In genomic region chr8:94996899-94997856, GRCm38 (mm10) we compare ENCODE assay signal across 9 mouse cellular contexts. TPM values are rescaled to one million over a fixed set of nuclear protein-coding genes. Genes with fewer than 3 reads are reported as not detected.
DNase-seq lines count a peak whose midpoint lies in the region; ATAC-seq and TF ChIP-seq lines count a peak whose summit lies in the region.
"Had no signal": no experiment of that assay in that cellular context is flagged by ENCODE, and none has a peak within 500 bp of the region (broad histone marks: within the 10 kb centered on the region; RNA-seq: fewer than 3 reads in every experiment).

No protein-coding gene starts in this region.

- H3K27me3 ChIP-seq in heart, embryonic 16.5 days (ENCODE audit: control insufficient read depth, insufficient read depth, low read length), result no peaks in the 10 kb centered on the region
- no peaks in the 10 kb centered on the region for H3K27me3 ChIP-seq in Patski
- no peaks in the 10 kb centered on the region for H3K27me3 ChIP-seq in forebrain, postnatal 0 days (ENCODE audit: insufficient read depth, low read length)
- no peaks in the 10 kb centered on the region for H3K27me3 ChIP-seq in midbrain, embryonic 12.5 days
- H3K27me3 ChIP-seq: limb, embryonic 12.5 days had no signal

- TF ChIP-seq CTCF in Patski (IDR thresholded peaks at IDR 0.05), result no peak
- TF ChIP-seq CTCF in forebrain, postnatal 0 days (IDR thresholded peaks at IDR 0.05; ENCODE audit: low read depth), result peak; percentile 31; the same call in 1 of the 2 replicates

- peak overlapping the region; percentile 9; the same call in 1 of the 2 replicates for H3K27ac ChIP-seq in heart, embryonic 16.5 days (ENCODE audit: low read length)
- peak overlapping the region; percentile 96 for H3K27ac ChIP-seq in forebrain, postnatal 0 days (ENCODE audit: low read depth, low read length)
- peak overlapping the region; percentile 99 for H3K27ac ChIP-seq in midbrain, embryonic 12.5 days (replicated peaks)
- H3K27ac ChIP-seq: limb, embryonic 12.5 days had no signal

- peaks cover 58% of the 10 kb centered on the region for H3K4me1 ChIP-seq in heart, embryonic 16.5 days (ENCODE audit: control insufficient read depth, insufficient read depth, low read length)
- peaks cover 74% of the 10 kb centered on the region for H3K4me1 ChIP-seq in forebrain, postnatal 0 days (ENCODE audit: insufficient read depth)
- H3K4me1 ChIP-seq in midbrain, embryonic 12.5 days, result peaks cover 80% of the 10 kb centered on the region

- H3K4me2 ChIP-seq in heart, embryonic 16.5 days (ENCODE audit: low read depth, low read length), result no peak overlapping the region
- H3K4me2 ChIP-seq in forebrain, postnatal 0 days (ENCODE audit: low read depth), result peak overlapping the region; percentile 71
- peak overlapping the region; percentile 89 for H3K4me2 ChIP-seq in midbrain, embryonic 12.5 days (replicated peaks)
- H3K4me2 ChIP-seq: limb, embryonic 12.5 days had no signal

- no peaks in the 10 kb centered on the region for H3K9me3 ChIP-seq in heart, embryonic 16.5 days (replicated peaks; ENCODE audit: control insufficient read depth, low read length)
- no peaks in the 10 kb centered on the region for H3K9me3 ChIP-seq in forebrain, postnatal 0 days (ENCODE audit: low read length)
- no peaks in the 10 kb centered on the region for H3K9me3 ChIP-seq in midbrain, embryonic 12.5 days
- H3K9me3 ChIP-seq: limb, embryonic 12.5 days had no signal

- H3K9ac ChIP-seq in heart, embryonic 16.5 days (ENCODE audit: low read length), result no peak overlapping the region
- peak overlapping the region; percentile 69 for H3K9ac ChIP-seq in forebrain, postnatal 0 days
- H3K9ac ChIP-seq in midbrain, embryonic 12.5 days (replicated peaks), result peak overlapping the region; percentile 78
- H3K9ac ChIP-seq: limb, embryonic 12.5 days had no signal

- no peaks in the 10 kb centered on the region for H3K36me3 ChIP-seq in heart, embryonic 16.5 days (ENCODE audit: control insufficient read depth, insufficient read depth)
- H3K36me3 ChIP-seq in forebrain, postnatal 0 days (ENCODE audit: insufficient read depth), result no peaks in the 10 kb centered on the region; the same call in 1 of the 2 replicates
- peaks cover 13% of the 10 kb centered on the region for H3K36me3 ChIP-seq in midbrain, embryonic 12.5 days
- H3K36me3 ChIP-seq: limb, embryonic 12.5 days had no signal

- in situ Hi-C loops in Patski (cut with MboI; ENCODE audit: low pct_unique_long_range_greater_than_20kb), result no loop called here

- POLR2A ChIA-PET in Patski (lab: Charles Lee), result interaction anchor here (0.8 to 6.0 kb wide), 3 partner anchors 9 to 13 kb away, joined by 3 to 46 read pairs (median 4); no protein-coding TSS in a partner anchor

- no peak for ATAC-seq in heart, embryonic 16.5 days (replicated peaks; ENCODE audit: extremely low read depth, insufficient read depth, low FRiP score)
- peak; percentile 20 for ATAC-seq in Patski
- ATAC-seq in forebrain, postnatal 0 days, result no peak
- ATAC-seq in midbrain, embryonic 12.5 days (ENCODE audit: low FRiP score, low read depth), result no peak

- CTCF ChIA-PET in Patski (lab: Charles Lee), result interaction anchor here (1.0 to 6.0 kb wide), 3 partner anchors 12 to 66 kb away, joined by 3 to 87 read pairs (median 3); no protein-coding TSS in a partner anchor

- no peak for DNase-seq in heart, adult 8-10 months (ENCODE audit: low spot score)
- DNase-seq in Patski (ENCODE audit: low read depth, low spot score), result no peak
- peak; percentile 62 for DNase-seq in forebrain, postnatal 0 days
- DNase-seq in ovary, postnatal 36 days (ENCODE audit: low spot score), result no peak
- DNase-seq in lung, postnatal 10 days, result no peak
- no peak for DNase-seq in lung, postnatal 14 days

- 66% methylated on average over 6 of the region's 6 CpGs for WGBS in heart, embryonic 16.5 days
- 26% methylated on average over 6 of the region's 6 CpGs for WGBS in forebrain, postnatal 0 days
- WGBS in midbrain, embryonic 12.5 days, result 51% methylated on average over 6 of the region's 6 CpGs

- H3K4me3 ChIP-seq in heart, embryonic 16.5 days (ENCODE audit: low read length), result no peak overlapping the region
- H3K4me3 ChIP-seq in forebrain, postnatal 0 days (ENCODE audit: low read depth, low read length), result peak overlapping the region; percentile 41
- peak overlapping the region; percentile 66 for H3K4me3 ChIP-seq in midbrain, embryonic 12.5 days
- H3K4me3 ChIP-seq: limb, embryonic 12.5 days had no signal

RNA-seq across cellular contexts. Expression of gene Adgrg3, which starts 20.3 kb away (rescaled TPM):
- polyA plus RNA-seq in heart, embryonic 16.5 days (2015; fragmentation: Nextera tagmentation; extraction: Ambion mirVana), result 4.9 and 5.2 TPM in 2 replicates
- 1 to 10 TPM in 3 of 4 experiments, under 1 TPM in 1; 0.75 to 1.3 (median 1.2) TPM for total RNA-seq in heart, adult 8-10 months (2022)
- 0.31 TPM for polyA plus RNA-seq in Patski (2021)
- 0.67 and 1.2 TPM in 2 replicates for total RNA-seq in forebrain, postnatal 0 days (2014; rRNA removed)
- polyA plus RNA-seq in forebrain, postnatal 0 days (2015; fragmentation: Nextera tagmentation; extraction: Ambion mirVana), result 0.47 and 0.69 TPM in 2 replicates
- 1.7 and 2.7 TPM in 2 replicates for polyA plus RNA-seq in midbrain, embryonic 12.5 days (2016; fragmentation: Nextera tagmentation; extraction: Ambion mirVana)

RNA-seq across cellular contexts. Expression of gene Adgrg1, which starts 22.6 kb away (rescaled TPM):
- 12.0 and 18.0 TPM in 2 replicates for polyA plus RNA-seq in heart, embryonic 16.5 days (2015; fragmentation: Nextera tagmentation; extraction: Ambion mirVana)
- 10 to 100 TPM; 41.3 to 63.6 (median 51.8) TPM for total RNA-seq in heart, adult 8-10 months (2022)
- 294 TPM for polyA plus RNA-seq in Patski (2021)
- total RNA-seq in forebrain, postnatal 0 days (2014; rRNA removed), result 107 and 188 TPM in 2 replicates
- 79.8 and 101 TPM in 2 replicates for polyA plus RNA-seq in forebrain, postnatal 0 days (2015; fragmentation: Nextera tagmentation; extraction: Ambion mirVana)
- 193 and 210 TPM in 2 replicates for polyA plus RNA-seq in midbrain, embryonic 12.5 days (2016; fragmentation: Nextera tagmentation; extraction: Ambion mirVana)

RNA-seq across cellular contexts. Expression of gene Drc7, which starts 57.7 kb away (rescaled TPM):
- polyA plus RNA-seq in heart, embryonic 16.5 days (2015; fragmentation: Nextera tagmentation; extraction: Ambion mirVana), result 0.46 and 0.56 TPM in 2 replicates
- total RNA-seq in heart, adult 8-10 months (2022), result not detected
- polyA plus RNA-seq in Patski (2021), result 0.33 TPM
- total RNA-seq in forebrain, postnatal 0 days (2014; rRNA removed), result 1.9 and 4.4 TPM in 2 replicates
- polyA plus RNA-seq in forebrain, postnatal 0 days (2015; fragmentation: Nextera tagmentation; extraction: Ambion mirVana), result 2.1 and 3.7 TPM in 2 replicates
- polyA plus RNA-seq in midbrain, embryonic 12.5 days (2016; fragmentation: Nextera tagmentation; extraction: Ambion mirVana), result 0.21 TPM in 1 of 2 replicates, not detected in the other
- polyA plus RNA-seq: limb, embryonic 12.5 days had no signal

Comparison
In these comparisons a context has a peak if more than half of its experiments do, and no peak if none do; other contexts are left out.
1. H3K27ac ChIP-seq: peak in every context shown above with its lines; median percentile 99 in midbrain, embryonic 12.5 days; 96 in forebrain, postnatal 0 days; 9 in heart, embryonic 16.5 days.